Mouse (Mus musculus): ENCODE data around the gene Mettl23. TPM values are rescaled to one million over a fixed set of nuclear protein-coding genes. Genes with fewer than 3 reads are reported as not detected.
A peak's percentile ranks its signal among the peaks of the same experiment; 100 is the strongest.
"Not testable (repeated sequence)": the region's sequence is repeated elsewhere in the genome, so short reads cannot be mapped to it uniquely, and the experiment has no call there.

Gene Mettl23
- polyA plus RNA-seq, 1 experiment from 2014 or later, result 59.5 TPM

GRCm38 (mm10) chr11:116822626-116823025 lies 20.5 kb upstream of the Mettl23 start:
- H3K4me1 ChIP-seq, result peaks cover 54% of the 10 kb centered on the region
- H3K36me3 ChIP-seq, result peaks cover 4% of the 10 kb centered on the region; the same call in 1 of the 2 replicates
- no peak overlapping the region for H3K27ac ChIP-seq
- DNase-seq (ENCODE audit: low spot score), result no peak
- no peaks in the 10 kb centered on the region for H3K27me3 ChIP-seq (ENCODE audit: low read depth, poor library complexity, severe bottlenecking)
- WGBS, result 95% methylated on average over 10 of the region's 10 CpGs
- H3K9me3 ChIP-seq (replicated peaks), result no peaks in the 10 kb centered on the region
- H3K4me3 ChIP-seq, result no peak overlapping the region

GRCm38 (mm10) chr11:116823255-116823654 lies 19.8 kb upstream of the Mettl23 start:
- H3K4me3 ChIP-seq, result no peak overlapping the region
- H3K27me3 ChIP-seq (ENCODE audit: low read depth, poor library complexity, severe bottlenecking), result no peaks in the 10 kb centered on the region
- no peak for DNase-seq (ENCODE audit: low spot score)
- H3K27ac ChIP-seq, result no peak overlapping the region
- H3K4me1 ChIP-seq, result peaks cover 60% of the 10 kb centered on the region
- H3K36me3 ChIP-seq, result peaks cover 4% of the 10 kb centered on the region; the same call in 1 of the 2 replicates
- WGBS, result 100% methylated on average over 2 of the region's 2 CpGs
- no peaks in the 10 kb centered on the region for H3K9me3 ChIP-seq (replicated peaks)

- not testable (repeated sequence) for H3K36me3 ChIP-seq; H3K9me3 ChIP-seq (replicated peaks); H3K4me3 ChIP-seq; DNase-seq (ENCODE audit: low spot score); H3K27me3 ChIP-seq (ENCODE audit: low read depth, poor library complexity, severe bottlenecking); H3K27ac ChIP-seq
- peaks cover 60% of the 10 kb centered on the region for H3K4me1 ChIP-seq
- 97% methylated on average over 10 of the region's 10 CpGs for WGBS
Observed at GRCm38 (mm10) chr11:116823885-116824284, 19.2 kb upstream of the Mettl23 start.

GRCm38 (mm10) chr11:116825230-116825629 lies 17.8 kb upstream of the Mettl23 start:
- Histone ChIP-seq H3K4me1 (peaks cover 54% of the 10 kb centered on the region), H3K27ac (peak overlapping the region; percentile 47; the same call in 1 of the 2 replicates), H3K4me3 (peak overlapping the region; percentile 4; the same call in 1 of the 2 replicates), H3K9me3 (replicated peaks) (no peaks in the 10 kb centered on the region), H3K36me3 (peaks cover 4% of the 10 kb centered on the region; the same call in 1 of the 2 replicates), H3K27me3 (ENCODE audit: low read depth, poor library complexity, severe bottlenecking) (no peaks in the 10 kb centered on the region)
- WGBS, result 71% methylated on average over 5 of the region's 5 CpGs
- DNase-seq (ENCODE audit: low spot score), result no peak

GRCm38 (mm10) chr11:116826550-116827504 lies 16.3 kb upstream of the Mettl23 start:
- Histone ChIP-seq H3K9me3 (replicated peaks) (no peaks in the 10 kb centered on the region), H3K4me1 (peaks cover 43% of the 10 kb centered on the region), H3K27ac (peak overlapping the region; percentile 89), H3K4me3 (peak overlapping the region; percentile 81), H3K36me3 (peaks cover 14% of the 10 kb centered on the region), H3K27me3 (ENCODE audit: low read depth, poor library complexity, severe bottlenecking) (no peaks in the 10 kb centered on the region)
- DNase-seq (ENCODE audit: low spot score), result no peak
- 25% methylated on average over 17 of the region's 17 CpGs for WGBS

GRCm38 (mm10) chr11:116827534-116828165 lies 15.4 kb upstream of the Mettl23 start, which contains the start of gene Mxra7:
Gene Mxra7 (minus strand): TSS chr11:116828046.
- WGBS, result under 1% methylated on average over 71 of the region's 71 CpGs
- peaks cover 18% of the 10 kb centered on the region for H3K36me3 ChIP-seq
- H3K27me3 ChIP-seq (ENCODE audit: low read depth, poor library complexity, severe bottlenecking), result no peaks in the 10 kb centered on the region
- peaks cover 46% of the 10 kb centered on the region for H3K4me1 ChIP-seq
- peak; percentile 91 for DNase-seq (ENCODE audit: low spot score)
- H3K4me3 ChIP-seq, result peak within 1 kb of the TSS; percentile 81
- peak within 1 kb of the TSS; percentile 89 for H3K27ac ChIP-seq
- H3K9me3 ChIP-seq (replicated peaks), result no peaks in the 10 kb centered on the region

GRCm38 (mm10) chr11:116832172-116832685 lies 10.8 kb upstream of the Mettl23 start:
- Histone ChIP-seq H3K9me3 (replicated peaks) (no peaks in the 10 kb centered on the region), H3K36me3 (peaks cover 60% of the 10 kb centered on the region), H3K27me3 (ENCODE audit: low read depth, poor library complexity, severe bottlenecking) (no peaks in the 10 kb centered on the region), H3K4me1 (peaks cover 30% of the 10 kb centered on the region), H3K27ac (0 out of 2 replicates have a peak overlapping the region, but pooled peaks have one; percentile 15), H3K4me3 (no peak overlapping the region)
- no peak for DNase-seq (ENCODE audit: low spot score)
- 67% methylated on average over 3 of the region's 4 CpGs for WGBS

- H3K36me3 ChIP-seq, result peaks cover 87% of the 10 kb centered on the region
- WGBS, result 94% methylated on average over 1 of the region's 1 CpGs
- H3K9me3 ChIP-seq (replicated peaks), result no peaks in the 10 kb centered on the region
Observed at GRCm38 (mm10) chr11:116834954-116835353, 8.1 kb upstream of the Mettl23 start.

GRCm38 (mm10) chr11:116836283-116836682 lies 6.8 kb upstream of the Mettl23 start:
- Histone ChIP-seq H3K27ac (no peak overlapping the region), H3K9me3 (replicated peaks) (no peaks in the 10 kb centered on the region), H3K36me3 (peaks cover 94% of the 10 kb centered on the region), H3K4me1 (peaks cover 28% of the 10 kb centered on the region), H3K4me3 (no peak overlapping the region), H3K27me3 (ENCODE audit: low read depth, poor library complexity, severe bottlenecking) (no peaks in the 10 kb centered on the region)
- 94% methylated on average over 4 of the region's 4 CpGs for WGBS
- no peak for DNase-seq (ENCODE audit: low spot score)

More at GRCm38 (mm10) chr11:116834954-116835353, 8.1 kb upstream of the Mettl23 start:
- H3K4me3 ChIP-seq, result no peak overlapping the region
- no peak overlapping the region for H3K27ac ChIP-seq
- no peaks in the 10 kb centered on the region for H3K27me3 ChIP-seq (ENCODE audit: low read depth, poor library complexity, severe bottlenecking)
- H3K4me1 ChIP-seq, result peaks cover 15% of the 10 kb centered on the region
- no peak for DNase-seq (ENCODE audit: low spot score)

- 95% methylated on average over 10 of the region's 10 CpGs for WGBS
- no peak for DNase-seq (ENCODE audit: low spot score)
- H3K4me1 ChIP-seq, result peaks cover 33% of the 10 kb centered on the region
- H3K27ac ChIP-seq, result no peak overlapping the region
- H3K9me3 ChIP-seq (replicated peaks), result no peaks in the 10 kb centered on the region
- H3K27me3 ChIP-seq (ENCODE audit: low read depth, poor library complexity, severe bottlenecking), result no peaks in the 10 kb centered on the region
- no peak overlapping the region for H3K4me3 ChIP-seq
- H3K36me3 ChIP-seq, result peaks cover 93% of the 10 kb centered on the region
Observed at GRCm38 (mm10) chr11:116837441-116837840, 5.6 kb upstream of the Mettl23 start.

GRCm38 (mm10) chr11:116838936-116839335 lies 4.1 kb upstream of the Mettl23 start:
- WGBS, result 92% methylated on average over 14 of the region's 14 CpGs
- H3K27ac ChIP-seq, result no peak overlapping the region
- no peak overlapping the region for H3K4me3 ChIP-seq
- no peaks in the 10 kb centered on the region for H3K9me3 ChIP-seq (replicated peaks)
- no peak for DNase-seq (ENCODE audit: low spot score)
- peaks cover 78% of the 10 kb centered on the region for H3K36me3 ChIP-seq
- H3K27me3 ChIP-seq (ENCODE audit: low read depth, poor library complexity, severe bottlenecking), result no peaks in the 10 kb centered on the region
- peaks cover 26% of the 10 kb centered on the region for H3K4me1 ChIP-seq

GRCm38 (mm10) chr11:116839601-116840000 lies 3.5 kb upstream of the Mettl23 start:
- H3K4me1 ChIP-seq, result peaks cover 33% of the 10 kb centered on the region
- no peak overlapping the region for H3K4me3 ChIP-seq
- H3K36me3 ChIP-seq, result peaks cover 71% of the 10 kb centered on the region
- no peaks in the 10 kb centered on the region for H3K9me3 ChIP-seq (replicated peaks)
- no peak overlapping the region for H3K27ac ChIP-seq
- no peaks in the 10 kb centered on the region for H3K27me3 ChIP-seq (ENCODE audit: low read depth, poor library complexity, severe bottlenecking)
- no peak for DNase-seq (ENCODE audit: low spot score)
- 91% methylated on average over 7 of the region's 7 CpGs for WGBS

Measured in limb, embryonic 10.5 days (tissue).